ENCODE assay signal across 18 mouse cellular contexts in the genomic region with DNA sequence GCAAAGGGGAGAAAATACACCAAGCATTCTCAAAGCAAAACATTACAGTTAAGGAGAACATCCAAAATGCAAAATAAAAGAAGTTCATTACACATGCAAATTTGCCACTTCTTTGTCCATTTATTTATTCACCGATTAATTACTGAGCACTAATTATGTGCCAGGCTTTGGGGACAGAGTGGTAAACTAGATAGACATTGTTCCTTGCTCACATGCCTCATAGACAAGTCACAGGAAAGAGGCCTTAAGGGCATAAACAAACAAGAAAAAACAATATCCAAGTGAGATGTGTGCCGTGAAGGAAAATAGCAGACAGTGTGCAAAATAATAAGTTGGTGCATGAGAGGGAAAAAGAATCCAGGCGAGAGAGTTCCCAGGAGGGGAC.
DNase-seq lines count a peak whose midpoint lies in the region; ATAC-seq and TF ChIP-seq lines count a peak whose summit lies in the region.
"Had no signal": no experiment of that assay in that cellular context is flagged by ENCODE, and none has a peak within 500 bp of the region (broad histone marks: within the 10 kb centered on the region; RNA-seq: fewer than 3 reads in every experiment).

No protein-coding gene starts in this region.

- no peak for TF ChIP-seq CTCF in forebrain, postnatal 0 days (IDR thresholded peaks at IDR 0.05; ENCODE audit: low read depth)

- no peak for ATAC-seq in hindbrain, embryonic 15.5 days (ENCODE audit: low FRiP score, low read depth)
- ATAC-seq in hindbrain, embryonic 12.5 days (ENCODE audit: low FRiP score): no peak
- ATAC-seq in neural tube, embryonic 13.5 days (ENCODE audit: low read depth): peak; percentile 50; the same call in 1 of the 2 replicates
- peak; percentile 64 for ATAC-seq in forebrain, postnatal 0 days
- ATAC-seq: intestine, postnatal 0 days had no signal

- DNase-seq in neural tube, embryonic 10.5 days (ENCODE audit: extremely low spot score, low spot score): no peak
- peak; percentile 21 for DNase-seq in forebrain, postnatal 0 days
- DNase-seq in embryo, embryonic 11 days: no peak
- no peak for DNase-seq in adrenal gland, adult 2 months
- DNase-seq: cerebellum, adult 11-12 months; cerebellum, postnatal 14 days; lung, postnatal 4 days; right cerebral cortex, adult 18-20 months; right cerebral cortex, postnatal 4 days; thymus, postnatal 25 days had no signal

- H3K4me1 ChIP-seq in hindbrain, embryonic 15.5 days (replicated peaks): peaks cover 11% of the 10 kb centered on the region
- H3K4me1 ChIP-seq in hindbrain, embryonic 12.5 days: no peaks in the 10 kb centered on the region
- H3K4me1 ChIP-seq in neural tube, embryonic 13.5 days (replicated peaks): peaks cover 9% of the 10 kb centered on the region; the same call in 1 of the 2 replicates
- H3K4me1 ChIP-seq in forebrain, postnatal 0 days (ENCODE audit: insufficient read depth): no peaks in the 10 kb centered on the region
- H3K4me1 ChIP-seq: embryonic facial prominence, embryonic 12.5 days; neural tube, embryonic 12.5 days; stomach, embryonic 15.5 days had no signal

- no peak overlapping the region for H3K9ac ChIP-seq in hindbrain, embryonic 15.5 days
- H3K9ac ChIP-seq in hindbrain, embryonic 12.5 days: no peak overlapping the region
- H3K9ac ChIP-seq in neural tube, embryonic 13.5 days: no peak overlapping the region
- no peak overlapping the region for H3K9ac ChIP-seq in forebrain, postnatal 0 days
- H3K9ac ChIP-seq: embryonic facial prominence, embryonic 12.5 days; neural tube, embryonic 12.5 days; stomach, embryonic 15.5 days had no signal

- H3K4me2 ChIP-seq in hindbrain, embryonic 15.5 days: no peak overlapping the region
- H3K4me2 ChIP-seq in hindbrain, embryonic 12.5 days (replicated peaks): no peak overlapping the region
- H3K4me2 ChIP-seq in neural tube, embryonic 13.5 days: no peak overlapping the region
- no peak overlapping the region for H3K4me2 ChIP-seq in forebrain, postnatal 0 days (ENCODE audit: low read depth)
- H3K4me2 ChIP-seq: embryonic facial prominence, embryonic 12.5 days; neural tube, embryonic 12.5 days; stomach, embryonic 15.5 days had no signal

- no peak overlapping the region for H3K4me3 ChIP-seq in hindbrain, embryonic 15.5 days
- no peak overlapping the region for H3K4me3 ChIP-seq in hindbrain, embryonic 12.5 days
- H3K4me3 ChIP-seq in neural tube, embryonic 13.5 days: no peak overlapping the region
- H3K4me3 ChIP-seq in forebrain, postnatal 0 days (ENCODE audit: low read depth, low read length): no peak overlapping the region
- H3K4me3 ChIP-seq: embryonic facial prominence, embryonic 12.5 days; neural tube, embryonic 12.5 days; stomach, embryonic 15.5 days had no signal

- no peaks in the 10 kb centered on the region for H3K36me3 ChIP-seq in hindbrain, embryonic 15.5 days
- no peaks in the 10 kb centered on the region for H3K36me3 ChIP-seq in hindbrain, embryonic 12.5 days
- no peaks in the 10 kb centered on the region for H3K36me3 ChIP-seq in neural tube, embryonic 13.5 days
- H3K36me3 ChIP-seq in forebrain, postnatal 0 days (ENCODE audit: insufficient read depth): no peaks in the 10 kb centered on the region
- H3K36me3 ChIP-seq: embryonic facial prominence, embryonic 12.5 days; neural tube, embryonic 12.5 days; stomach, embryonic 15.5 days had no signal

- H3K27me3 ChIP-seq in hindbrain, embryonic 15.5 days: no peaks in the 10 kb centered on the region
- no peaks in the 10 kb centered on the region for H3K27me3 ChIP-seq in hindbrain, embryonic 12.5 days
- H3K27me3 ChIP-seq in neural tube, embryonic 13.5 days: no peaks in the 10 kb centered on the region
- no peaks in the 10 kb centered on the region for H3K27me3 ChIP-seq in forebrain, postnatal 0 days (ENCODE audit: insufficient read depth, low read length)
- H3K27me3 ChIP-seq: embryonic facial prominence, embryonic 12.5 days; neural tube, embryonic 12.5 days; Patski; stomach, embryonic 15.5 days had no signal

- H3K27ac ChIP-seq in hindbrain, embryonic 15.5 days (replicated peaks): peak overlapping the region; percentile 52
- H3K27ac ChIP-seq in hindbrain, embryonic 12.5 days: no peak overlapping the region
- H3K27ac ChIP-seq in neural tube, embryonic 13.5 days (replicated peaks): 0 out of 2 replicates have a peak overlapping the region, but pooled peaks have one; percentile 49
- H3K27ac ChIP-seq in forebrain, postnatal 0 days (ENCODE audit: low read depth, low read length): no peak overlapping the region
- H3K27ac ChIP-seq: embryonic facial prominence, embryonic 12.5 days; neural tube, embryonic 12.5 days; stomach, embryonic 15.5 days had no signal

- no peaks in the 10 kb centered on the region for H3K9me3 ChIP-seq in hindbrain, embryonic 15.5 days
- 0 out of 2 replicates have a peak, but pooled peaks cover 7% of the 10 kb centered on the region for H3K9me3 ChIP-seq in hindbrain, embryonic 12.5 days (replicated peaks)
- H3K9me3 ChIP-seq in neural tube, embryonic 13.5 days: no peaks in the 10 kb centered on the region
- H3K9me3 ChIP-seq in forebrain, postnatal 0 days (ENCODE audit: low read length): peaks cover 3% of the 10 kb centered on the region; the same call in 1 of the 2 replicates
- H3K9me3 ChIP-seq: embryonic facial prominence, embryonic 12.5 days; stomach, embryonic 15.5 days had no signal

- 29% methylated on average over 3 of the region's 3 CpGs for WGBS in hindbrain, embryonic 15.5 days
- 62% methylated on average over 3 of the region's 3 CpGs for WGBS in hindbrain, embryonic 12.5 days
- 53% methylated on average over 3 of the region's 3 CpGs for WGBS in neural tube, embryonic 13.5 days
- 19% methylated on average over 3 of the region's 3 CpGs for WGBS in forebrain, postnatal 0 days

Comparison
In these comparisons a context has a peak if more than half of its experiments do, and no peak if none do; other contexts are left out.
1. H3K27ac ChIP-seq: peak in hindbrain, embryonic 15.5 days (single experiment) and neural tube, embryonic 13.5 days (single experiment); none in hindbrain, embryonic 12.5 days (single experiment) and forebrain, postnatal 0 days (single experiment).
2. ATAC-seq: peak in neural tube, embryonic 13.5 days (single experiment) and forebrain, postnatal 0 days (single experiment); none in hindbrain, embryonic 15.5 days (single experiment) and hindbrain, embryonic 12.5 days (single experiment).